Mouse (Mus musculus) right cerebral cortex, postnatal 36 days (tissue): Measurements from ENCODE around the gene Arhgef25.

Experiments used
- DNase-seq, 2 experiments: peaks; one replicate each; pipeline ENCODE4 v3.0.0; 2022; ENCODE audit warnings: low spot score in 2 of 2, mixed read lengths in 1 of 2

Arhgef25 gene

GRCm38 (mm10) chr10:127187371-127188078 lies 2.4 kb downstream of the Arhgef25 start:
- DNase-seq: peak; percentile 79 to 83

DNA sequence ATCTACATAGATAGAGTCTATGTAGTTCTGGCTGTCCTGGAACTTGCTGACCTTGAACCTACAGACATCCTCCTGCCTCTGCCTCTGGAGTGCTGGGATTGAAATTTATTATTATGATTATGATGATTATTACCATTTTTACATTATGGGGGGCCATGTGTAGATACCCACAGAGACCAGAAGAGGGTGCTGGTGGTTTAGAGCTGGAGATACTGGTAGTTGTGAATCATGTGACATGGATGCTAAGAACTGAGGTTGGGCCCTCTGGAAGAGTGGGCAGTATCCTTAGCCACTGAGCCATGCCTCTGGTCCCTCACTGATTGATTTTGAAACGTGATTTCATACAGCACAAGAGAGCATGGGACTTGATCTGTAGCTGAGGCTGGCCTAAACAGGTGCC lies 3.4 kb downstream of the Arhgef25 start:
- no peak for DNase-seq

DNA sequence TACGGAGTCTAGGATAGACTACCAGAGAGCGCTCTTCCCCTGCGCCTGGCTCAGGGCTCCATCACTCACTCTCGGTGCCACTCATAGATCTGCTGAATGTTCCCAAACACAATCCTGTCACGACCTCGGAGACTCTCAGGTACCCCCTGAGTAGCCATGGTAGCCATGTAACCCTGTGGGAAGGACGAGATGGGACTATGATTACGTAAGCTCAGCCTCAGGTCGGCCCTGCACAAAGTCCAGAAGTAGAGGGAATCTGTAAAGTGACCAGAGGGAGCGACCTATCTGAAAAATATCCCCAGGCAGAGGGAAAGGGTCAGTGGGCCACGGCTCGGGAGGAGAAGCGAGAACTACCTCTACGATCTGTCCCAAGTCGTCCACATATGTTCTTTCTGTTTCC lies 4.4 kb downstream of the Arhgef25 start:
- DNase-seq: no peak

DNA sequence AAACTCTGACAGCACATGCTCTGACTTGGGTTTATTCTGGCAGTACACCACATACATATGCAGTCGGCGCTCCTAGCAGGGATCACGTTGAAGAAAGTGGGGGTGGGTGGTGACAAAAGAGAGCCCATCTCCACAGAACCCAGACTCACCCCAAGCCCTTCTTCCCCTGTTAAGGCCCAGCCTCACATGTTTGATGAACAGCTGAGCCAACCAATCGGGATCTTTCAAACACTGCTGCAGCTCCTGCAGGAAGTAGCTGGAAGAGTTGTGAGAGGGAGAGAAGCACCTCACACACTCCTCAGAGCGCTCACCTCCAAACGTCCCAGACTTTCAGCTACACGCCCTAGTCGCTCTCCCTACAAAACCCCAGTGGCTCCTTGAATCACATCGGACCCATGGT lies 4.8 kb downstream of the Arhgef25 start:
- DNase-seq: no peak

DNA sequence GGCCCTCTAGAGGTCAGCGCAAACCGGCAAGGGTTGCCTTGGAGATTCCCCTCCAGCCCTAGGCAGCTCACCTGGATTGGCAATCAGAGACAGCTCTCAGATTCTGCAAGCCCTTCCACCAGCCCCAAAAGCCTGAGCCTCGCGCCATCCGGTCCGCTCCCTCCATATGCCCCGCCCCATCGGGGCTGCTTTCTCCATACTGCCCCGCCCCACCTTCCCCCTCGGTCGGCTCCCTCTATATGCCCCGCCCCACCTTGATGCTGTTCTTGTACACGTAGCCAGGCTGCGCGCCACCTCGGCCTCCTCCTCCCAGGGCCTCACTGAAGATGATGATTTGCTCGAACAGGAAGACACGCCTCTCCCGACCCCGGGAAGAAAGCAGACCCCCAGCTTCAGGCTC lies 6.1 kb downstream of the Arhgef25 start:
- no peak for DNase-seq

GRCm38 (mm10) chr10:127182624-127183023 lies 7.3 kb downstream of the Arhgef25 start:
- no peak for DNase-seq

- no peak for DNase-seq
Observed at GRCm38 (mm10) chr10:127181566-127181965, 8.3 kb downstream of the Arhgef25 start.

GRCm38 (mm10) chr10:127180695-127181047 lies 9.2 kb downstream of the Arhgef25 start:
- no peak for DNase-seq

DNA sequence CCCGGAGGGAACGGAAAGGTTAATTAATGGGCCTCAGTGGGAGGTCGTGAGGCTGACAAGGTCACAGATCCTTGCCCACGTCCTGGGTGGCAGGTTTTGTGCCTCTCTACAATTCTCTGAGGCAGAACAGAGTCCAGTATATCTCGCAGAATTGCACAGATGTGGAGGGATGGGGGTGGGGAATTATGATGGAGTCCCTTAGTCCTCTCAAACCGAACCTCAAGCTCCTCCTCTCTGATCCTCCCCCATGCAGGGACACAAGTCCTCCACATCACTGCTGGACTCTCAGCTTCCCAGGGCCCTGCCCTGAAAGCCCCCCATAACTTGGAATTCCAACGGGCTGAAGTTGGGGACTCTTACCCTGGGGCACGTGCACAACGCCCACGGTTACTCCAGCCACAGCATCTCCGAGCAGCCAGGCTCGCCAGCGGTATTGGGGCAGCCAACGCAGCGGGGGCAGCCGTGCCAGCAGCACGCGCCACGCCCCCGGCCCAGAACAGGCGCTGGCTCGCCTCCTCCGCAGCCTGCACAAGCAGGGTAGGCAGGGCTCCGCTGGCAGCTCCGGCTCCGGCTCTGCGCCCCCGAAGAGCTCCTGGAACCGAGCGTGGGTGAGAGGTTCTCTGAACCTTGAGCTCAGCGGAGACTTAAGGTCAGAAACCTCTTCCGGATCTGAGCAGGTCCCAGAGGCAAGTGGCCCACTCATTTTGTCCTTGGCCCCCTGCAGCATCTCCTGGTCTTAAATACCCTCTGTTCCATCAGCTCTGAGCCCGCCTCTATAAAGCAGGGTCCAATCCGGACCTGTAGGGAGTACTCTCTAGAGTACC lies 9.8 kb downstream of the Arhgef25 start, which contains the start of gene Slc26a10:
Gene Slc26a10 (minus strand): TSS at position 775 of the 824 bp plus-strand sequence.
- DNase-seq: peak in 1 of 2 experiments; percentile 68

DNA sequence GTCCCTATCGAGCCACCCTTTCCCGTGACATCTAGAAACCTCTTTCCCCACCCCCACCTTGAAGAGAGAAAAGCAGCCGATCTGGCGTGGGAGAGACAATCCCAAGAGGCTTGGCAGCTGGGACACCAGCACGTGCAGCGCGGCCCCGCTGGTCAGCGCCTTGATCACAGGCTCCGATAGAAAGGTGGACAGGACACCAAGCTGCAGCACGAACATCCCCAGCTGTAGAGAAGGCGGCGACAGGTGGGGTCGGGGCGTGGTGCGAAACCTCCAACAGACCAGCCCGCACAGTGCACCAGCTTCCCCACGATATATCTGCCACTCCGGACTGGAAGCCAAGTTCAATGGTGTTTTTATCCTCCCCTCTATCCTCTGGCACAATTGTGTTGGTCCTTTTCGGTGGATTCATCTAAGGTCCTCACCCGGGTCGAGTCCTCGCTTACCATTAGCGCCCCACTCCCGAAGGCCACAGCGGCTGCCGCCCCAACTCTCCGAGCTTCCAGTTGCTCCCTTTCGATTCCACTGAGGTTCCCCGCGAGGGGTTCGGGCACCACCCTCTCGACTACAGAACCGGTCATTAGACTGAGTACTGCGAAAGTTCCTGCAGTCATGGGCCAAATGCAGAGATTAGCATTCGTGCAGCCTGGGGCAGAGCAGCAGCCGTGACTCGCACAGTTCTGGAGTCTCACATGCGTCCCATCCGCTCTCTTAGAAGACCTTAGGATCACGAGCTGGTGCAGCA lies 11.4 kb downstream of the Arhgef25 start:
- DNase-seq: no peak

DNA sequence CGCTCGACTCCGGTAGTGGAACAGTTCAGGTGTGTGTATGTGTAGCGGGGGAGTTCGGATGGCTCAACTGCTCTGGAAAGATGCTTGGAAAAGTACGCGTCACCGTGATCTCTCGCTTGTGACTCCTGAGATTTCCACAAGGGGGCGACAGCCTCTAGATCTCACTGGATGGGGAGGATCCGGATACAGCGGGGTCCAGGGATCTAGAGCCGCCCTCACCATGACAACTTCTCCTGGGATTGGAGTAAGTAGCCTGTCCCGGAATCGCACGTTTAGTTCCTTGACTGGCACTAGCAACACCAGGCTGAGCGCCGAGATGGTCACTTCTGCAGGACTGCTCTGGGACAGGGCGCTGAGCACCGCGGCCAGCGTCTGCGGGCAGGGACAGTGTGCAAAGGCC lies 12.2 kb downstream of the Arhgef25 start:
- DNase-seq: peak in 1 of 2 experiments; percentile 59

DNA sequence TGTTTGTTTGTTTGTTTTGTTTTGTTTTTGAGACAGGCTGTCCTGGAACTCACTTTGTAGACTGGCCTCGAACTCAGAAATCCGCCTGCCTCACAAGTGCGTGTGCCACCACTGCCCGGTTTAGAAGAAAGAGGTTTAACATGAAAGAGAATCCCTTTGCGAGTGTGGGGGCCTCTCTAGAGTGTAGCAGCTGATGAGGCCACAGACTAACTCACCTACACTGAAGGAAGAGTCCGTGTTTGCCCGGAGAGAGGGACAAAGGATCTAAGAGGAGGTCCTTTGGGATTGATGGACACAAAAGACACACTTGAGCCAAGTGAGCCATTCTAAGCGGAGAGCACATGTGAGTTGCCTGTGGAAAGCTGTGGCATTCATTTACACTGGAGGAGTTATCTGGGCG lies 12.6 kb downstream of the Arhgef25 start:
- DNase-seq: no peak

GRCm38 (mm10) chr10:127176756-127177155 lies 13.1 kb downstream of the Arhgef25 start:
- DNase-seq: no peak

GRCm38 (mm10) chr10:127176228-127176627 lies 13.7 kb downstream of the Arhgef25 start:
- no peak for DNase-seq

DNA sequence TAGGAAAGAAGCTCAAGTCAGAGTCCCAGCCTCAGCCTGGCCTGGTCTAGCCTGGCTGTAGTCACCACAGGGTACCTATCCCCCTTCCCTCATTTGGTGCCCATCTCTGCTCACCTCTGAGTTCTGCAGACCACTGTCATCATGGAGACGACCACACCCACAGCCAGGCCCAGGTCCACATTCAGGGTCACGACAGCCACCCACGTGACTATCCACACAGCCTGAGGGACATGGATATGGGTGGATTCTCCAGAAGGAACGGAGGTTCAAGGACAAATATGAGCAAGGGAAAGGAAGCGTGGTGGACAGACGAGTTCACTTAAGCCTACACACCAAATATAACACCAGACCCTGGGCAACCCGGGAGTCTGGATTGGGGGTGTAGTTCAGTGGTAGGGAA lies 15.7 kb downstream of the Arhgef25 start:
- DNase-seq: no peak

DNA sequence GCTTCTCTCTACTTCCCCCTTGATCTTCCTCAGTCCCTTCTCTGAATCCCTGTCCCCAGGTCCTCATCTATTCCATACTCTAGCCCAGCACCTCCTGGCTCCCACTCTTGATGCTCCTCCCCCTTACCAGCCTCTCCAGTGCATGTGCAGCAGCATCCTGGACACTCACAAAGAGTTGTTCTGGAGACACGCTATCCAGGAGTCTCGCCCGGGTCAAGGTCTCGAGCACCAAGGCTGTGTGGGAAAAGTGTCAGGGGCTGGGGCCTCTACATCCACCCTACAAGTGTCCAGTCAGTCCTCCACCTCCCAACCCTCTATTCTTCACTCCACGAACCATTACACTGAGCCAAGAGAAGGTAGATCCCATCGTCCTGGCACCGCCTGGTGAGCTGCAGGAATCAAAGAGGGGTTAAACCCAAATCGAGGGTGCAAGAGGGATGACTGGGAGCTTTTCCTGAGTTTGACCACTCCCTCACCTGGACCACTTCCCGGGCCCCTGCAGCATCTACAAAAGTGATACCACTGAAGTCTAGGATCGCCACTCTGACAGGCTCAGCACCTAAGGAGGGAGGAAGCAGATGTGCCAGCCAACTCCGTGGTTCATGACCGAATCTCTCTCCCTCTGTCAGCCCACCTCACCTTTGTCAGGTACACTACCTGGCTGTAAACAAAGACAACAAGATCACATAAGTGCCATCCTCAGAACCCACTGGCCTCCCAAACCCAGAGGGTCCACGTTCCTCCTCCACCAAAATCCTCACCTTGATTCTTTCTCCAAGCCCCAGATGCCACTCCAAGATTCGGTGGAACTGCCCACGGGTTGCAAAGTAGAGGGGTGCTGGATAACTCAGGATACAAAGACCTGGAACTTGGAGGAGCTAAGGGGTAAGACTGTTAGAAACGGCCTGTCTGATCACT lies 16.5 kb downstream of the Arhgef25 start:
- DNase-seq: no peak

- DNase-seq: no peak
Observed at GRCm38 (mm10) chr10:127171631-127172200, 18.2 kb downstream of the Arhgef25 start.

- no peak for DNase-seq
Observed at GRCm38 (mm10) chr10:127170837-127171272, 19.0 kb downstream of the Arhgef25 start.

DNA sequence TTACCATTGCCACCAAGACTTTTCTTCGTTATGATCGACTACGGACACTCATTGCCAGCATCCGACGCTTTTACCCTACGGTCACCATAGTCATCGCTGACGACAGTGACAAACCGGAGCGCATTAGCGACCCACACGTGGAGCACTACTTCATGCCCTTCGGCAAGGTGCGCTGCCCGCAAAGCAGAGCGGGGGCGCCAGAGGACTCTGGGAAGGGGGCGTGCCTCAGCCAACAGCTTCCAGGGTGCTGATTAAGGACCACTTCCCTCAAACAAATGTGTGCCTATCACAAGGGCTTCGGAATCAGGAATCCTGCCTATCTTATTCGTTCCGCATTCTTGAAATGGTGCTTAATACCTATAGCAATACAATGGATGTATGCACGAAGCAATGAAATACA lies 19.9 kb downstream of the Arhgef25 start:
- no peak for DNase-seq

- DNase-seq: no peak
Observed at GRCm38 (mm10) chr10:127167614-127168192, 22.2 kb downstream of the Arhgef25 start.
